Mouse (Mus musculus) cerebellum, postnatal 10 days (tissue): Measurements from ENCODE around the gene Mypn.

ENCODE experiments used
- DNase-seq, 2 experiments: peaks; one replicate each; pipeline ENCODE4 v3.0.0; 2021; ENCODE audit warnings: mixed read lengths in 2 of 2

Mypn gene

DNA sequence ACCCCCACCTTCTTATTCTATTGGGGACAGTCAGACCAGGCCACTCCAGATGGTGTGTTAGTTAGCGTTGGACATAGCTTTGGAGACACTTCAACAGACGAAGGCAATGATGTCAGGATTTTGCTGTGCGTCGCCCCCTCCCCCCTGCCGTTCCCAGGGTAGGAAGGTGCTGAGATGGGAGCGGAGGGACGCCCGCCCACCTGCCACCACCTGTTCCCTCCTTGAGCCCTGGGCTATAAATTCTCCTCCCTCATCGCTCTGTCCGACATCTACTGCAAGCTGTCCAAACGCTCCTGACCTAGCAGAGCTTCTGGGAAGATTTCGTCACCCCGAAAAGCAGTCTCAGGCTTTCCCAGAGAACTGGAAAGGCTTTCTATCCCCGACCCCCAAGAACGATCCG lies 104.2 kb downstream of the Mypn start, which contains the start of gene Atoh7:
Gene Atoh7 (plus strand): TSS at position 131 of the 400 bp plus-strand sequence.
- DNase-seq: peak; percentile 83 to 85

DNA sequence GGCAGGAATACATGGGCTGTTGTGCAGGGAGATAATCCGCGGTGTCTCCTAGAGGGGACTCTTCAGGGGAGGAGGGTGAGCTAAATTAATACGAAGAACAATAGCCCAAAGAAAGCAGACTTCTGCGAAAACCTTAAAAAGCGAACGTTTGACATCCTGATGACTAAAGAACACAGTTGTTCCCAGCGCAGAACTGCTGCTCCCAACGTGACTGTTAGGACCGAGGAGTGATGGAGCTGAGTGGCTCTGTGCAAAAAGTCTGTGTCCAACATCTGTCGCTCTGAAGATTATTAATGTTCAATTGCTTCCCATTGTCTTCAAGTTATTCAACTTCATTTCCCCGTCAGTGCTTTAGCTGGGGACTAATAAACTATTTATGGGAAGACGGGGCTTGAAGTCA lies 105.6 kb downstream of the Mypn start:
- DNase-seq: no peak

DNA sequence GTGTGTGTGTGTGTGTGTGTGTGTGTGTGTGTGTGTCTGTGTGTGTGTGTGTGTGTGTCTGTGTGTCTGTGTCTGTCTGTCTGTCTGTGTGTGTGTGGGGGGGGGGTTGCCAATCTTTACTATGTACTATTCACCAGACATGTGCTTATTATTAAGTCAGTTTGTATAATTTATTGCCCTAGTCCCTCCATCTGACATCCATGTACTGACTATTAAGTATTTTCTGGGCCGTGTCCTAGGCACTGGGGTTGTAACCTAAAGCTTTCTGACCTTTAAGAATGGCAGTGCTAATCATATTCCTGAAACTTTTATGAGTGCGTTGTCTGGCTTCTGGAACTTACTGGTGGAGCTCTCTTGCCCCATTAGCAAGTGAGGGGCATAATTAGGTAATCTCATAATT lies 107.0 kb downstream of the Mypn start:
- no peak for DNase-seq

DNA sequence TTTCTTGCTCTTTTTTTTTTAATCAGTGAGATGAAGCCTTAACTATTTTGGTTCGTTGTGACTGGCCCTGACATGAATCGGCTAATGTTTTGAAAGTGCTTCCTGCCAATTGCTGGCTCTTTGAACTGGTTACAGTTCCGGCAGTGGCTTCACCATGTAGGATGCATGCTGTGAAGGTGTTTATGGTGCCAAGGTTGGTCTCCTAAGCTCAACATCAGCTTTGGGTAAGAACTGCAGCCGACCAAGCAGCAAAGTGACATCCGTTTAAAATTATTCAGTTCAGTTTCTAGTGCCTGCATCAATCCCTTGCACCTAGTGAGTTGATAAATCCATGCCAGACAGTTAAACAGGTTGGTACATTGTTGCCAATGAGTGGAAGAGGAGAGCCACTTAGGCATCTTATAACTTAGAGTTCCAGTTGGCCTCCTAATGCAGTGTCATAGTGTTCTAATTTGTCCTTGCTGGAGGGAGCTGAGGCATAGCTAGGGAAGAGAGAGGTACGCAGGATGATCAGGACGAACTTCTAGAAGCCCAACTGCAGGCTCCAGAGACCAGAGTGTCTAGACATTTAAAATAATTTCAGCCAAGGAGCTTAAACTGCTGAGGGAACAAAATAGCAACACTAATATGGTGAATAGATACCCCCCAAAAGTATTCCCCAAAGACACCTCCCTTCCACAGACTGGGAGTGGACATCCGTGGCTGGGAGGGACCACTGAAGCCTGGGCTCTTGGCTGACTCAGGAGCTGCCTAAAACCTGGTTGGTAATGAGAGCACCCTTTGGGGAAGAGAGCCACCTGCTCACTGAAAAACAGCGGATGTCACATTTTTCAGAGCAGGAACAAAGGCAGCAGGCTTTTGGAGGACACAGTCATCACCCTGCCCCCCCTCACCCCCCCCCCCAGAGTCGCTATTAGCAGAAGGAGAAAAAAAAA lies 110.9 kb downstream of the Mypn start:
- DNase-seq: peak; percentile 50 to 51

DNA sequence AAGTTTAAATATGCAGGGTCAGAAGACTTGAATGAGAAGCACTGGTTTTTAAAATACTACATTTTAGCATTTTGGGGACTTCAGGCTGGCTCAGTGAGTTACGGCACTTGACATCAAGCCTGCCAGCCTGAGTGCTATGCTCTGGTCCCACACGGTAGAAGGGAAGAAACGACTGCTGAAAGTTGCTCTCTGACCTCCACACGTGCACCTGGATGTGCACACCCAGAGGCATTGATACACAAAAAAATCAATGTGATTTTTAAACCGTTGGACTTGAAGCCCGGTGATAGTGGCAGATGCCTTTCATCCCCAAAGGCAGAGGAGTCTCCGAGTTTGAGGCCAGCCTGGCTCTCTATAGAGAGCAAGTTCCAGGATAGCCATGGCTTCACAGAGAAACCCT lies 111.8 kb downstream of the Mypn start:
- no peak for DNase-seq

DNA sequence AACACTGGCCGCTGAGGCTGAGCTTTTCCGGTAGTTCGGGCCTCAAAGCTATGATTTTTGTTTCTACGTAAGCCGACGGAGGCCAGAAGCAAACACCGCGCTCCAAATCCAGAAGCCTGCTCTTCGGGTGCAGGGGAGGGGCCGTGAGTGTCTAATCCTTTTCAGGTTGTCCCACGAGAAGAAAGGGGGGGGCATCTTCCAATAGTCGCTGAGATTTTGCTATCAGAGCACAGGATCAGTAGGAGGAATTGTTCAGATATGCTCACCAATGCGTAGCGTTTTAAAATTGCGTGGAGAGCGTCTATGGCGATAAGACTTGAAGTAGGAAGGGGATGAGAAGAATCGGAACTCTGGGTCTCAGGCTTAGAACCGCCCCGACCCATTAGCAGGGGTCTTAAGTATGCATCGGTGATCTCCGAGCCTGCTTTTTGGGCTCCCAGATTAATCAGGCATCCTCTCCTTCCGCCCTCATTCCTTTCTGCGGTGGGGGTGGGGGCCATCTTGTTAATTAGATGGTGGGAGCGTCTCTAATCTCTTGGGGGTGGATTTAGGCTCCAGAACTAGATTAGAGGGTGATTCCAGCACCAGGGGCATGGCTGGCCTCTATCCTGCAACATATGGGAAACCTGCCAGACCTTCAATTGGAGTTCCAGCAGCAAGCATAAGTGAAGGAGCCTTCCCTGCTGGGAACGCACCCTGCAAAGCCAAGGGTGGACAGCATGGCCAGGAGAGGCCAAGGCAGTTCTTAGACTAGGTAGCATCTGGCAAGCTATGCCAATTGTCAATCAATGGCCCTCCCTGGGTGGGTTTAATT lies 113.8 kb downstream of the Mypn start:
- peak; percentile 74 to 75 for DNase-seq

DNA sequence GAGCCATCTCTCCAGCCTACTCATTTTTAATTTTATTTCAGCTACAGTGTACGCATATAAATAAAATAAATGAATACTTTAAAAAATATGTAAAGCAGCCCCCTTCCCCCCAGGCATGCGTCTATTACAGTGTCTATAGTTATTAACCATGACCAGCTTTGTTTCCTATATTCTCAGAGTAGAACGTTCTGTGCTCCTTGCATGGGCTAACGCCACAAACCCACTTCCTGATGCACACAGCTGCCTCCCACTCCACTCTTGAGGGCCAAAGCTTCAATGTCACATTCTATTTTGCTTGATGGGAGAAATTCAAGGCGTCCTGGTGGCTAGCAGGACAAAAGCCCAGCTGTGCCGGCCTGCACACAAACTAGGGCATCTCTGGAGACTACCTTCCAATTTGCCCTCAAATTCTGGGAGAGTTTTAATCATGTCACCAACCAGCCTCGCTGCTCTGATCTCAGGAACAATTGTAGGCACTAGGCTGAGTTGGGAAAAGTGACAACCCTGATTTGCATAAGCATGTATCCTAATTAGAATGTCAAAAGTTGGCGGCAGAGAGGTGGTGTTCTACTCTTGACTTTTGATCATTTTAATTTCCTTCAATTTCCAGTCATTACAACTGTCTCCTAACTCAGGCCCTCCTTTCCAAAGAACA lies 114.5 kb downstream of the Mypn start:
- no peak for DNase-seq

DNA sequence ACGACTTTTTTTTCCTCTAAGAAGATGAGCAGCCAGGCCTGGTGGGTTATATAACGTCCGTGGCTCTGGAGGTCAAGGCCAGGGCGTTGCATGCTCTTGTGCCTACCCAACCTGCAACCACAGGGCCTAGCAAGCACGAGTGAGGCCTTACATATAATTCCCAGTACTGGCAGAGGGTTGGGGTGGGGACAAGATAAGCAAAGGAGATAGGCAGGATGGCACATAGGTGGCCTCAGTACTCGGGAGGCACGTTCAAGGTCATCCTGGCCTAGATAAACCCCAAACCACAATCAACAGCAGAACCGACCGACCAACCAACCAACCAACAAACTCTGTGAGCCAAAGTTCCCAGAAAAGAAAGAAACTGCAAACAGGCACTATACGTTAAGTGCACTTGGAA lies 117.4 kb downstream of the Mypn start:
- no peak for DNase-seq

DNA sequence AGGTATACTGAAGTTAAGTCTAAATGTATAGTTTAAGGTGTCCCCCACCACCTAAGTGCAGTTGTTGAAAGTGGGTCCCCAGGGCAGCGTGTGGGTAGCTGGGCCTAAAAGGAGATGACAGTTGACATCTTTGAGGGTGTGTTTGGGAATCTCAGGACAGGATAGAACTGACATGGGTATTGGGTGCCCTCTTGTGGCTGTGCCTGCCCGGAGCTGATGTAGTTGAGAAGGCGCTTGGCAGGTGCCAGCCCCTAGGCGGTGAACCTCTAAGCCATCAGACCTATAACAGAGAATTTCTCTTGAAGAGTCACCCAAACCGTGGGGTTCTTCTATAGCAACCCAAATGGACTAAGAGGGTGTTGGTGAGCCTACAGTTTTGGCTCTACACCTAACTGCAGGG lies 137.8 kb downstream of the Mypn start:
- DNase-seq: peak; percentile 91 to 93
